Mouse (Mus musculus) liver, embryonic 12.5 days (tissue): Measurements from ENCODE around the gene Bscl2. TPM values are rescaled to one million over a fixed set of nuclear protein-coding genes. Genes with fewer than 3 reads are reported as not detected.
"Not testable (repeated sequence)": the region's sequence is repeated elsewhere in the genome, so short reads cannot be mapped to it uniquely, and the experiment has no call there.

Source experiments
- ATAC-seq: fragments of 200-750 bp; cut with Nextera tagmentation; 2 replicates; pipeline ENCODE4 v1.8.0; 2017; ENCODE audit warnings: moderate number of reproducible peaks, mild to moderate bottlenecking, moderate library complexity
- H3K27ac ChIP-seq: fragments of 300-500 bp; sonication (generic); 2 replicates; pipeline ENCODE4 v1.5.1; 2016; ENCODE audit warnings: mild to moderate bottlenecking
- H3K27me3 ChIP-seq: fragments of 300-500 bp; sonication (generic); replicated peaks from 2 replicates; pipeline ENCODE4 v1.6.1; 2016; ENCODE audit warnings: mild to moderate bottlenecking, moderate library complexity
- H3K36me3 ChIP-seq: fragments of 300-500 bp; sonication (generic); 2 replicates; pipeline ENCODE4 v1.6.1; 2016; ENCODE audit warnings: mild to moderate bottlenecking, moderate library complexity
- H3K4me1 ChIP-seq: fragments of 300-500 bp; sonication (generic); 2 replicates; pipeline ENCODE4 v1.6.1; 2016
- H3K4me2 ChIP-seq: fragments of 300-500 bp; sonication (generic); 2 replicates; pipeline ENCODE4 v1.6.1; 2016; ENCODE audit warnings: mild to moderate bottlenecking, moderate library complexity
- H3K4me3 ChIP-seq: fragments of 300-500 bp; sonication (generic); 2 replicates; pipeline ENCODE4 v1.5.1; 2016; ENCODE audit warnings: mild to moderate bottlenecking, moderate library complexity
- H3K9ac ChIP-seq: fragments of 300-500 bp; sonication (generic); 2 replicates; pipeline ENCODE4 v1.6.1; 2016; ENCODE audit warnings: mild to moderate bottlenecking, moderate library complexity
- H3K9me3 ChIP-seq: fragments of 300-500 bp; sonication (generic); replicated peaks from 2 replicates; pipeline ENCODE4 v1.6.1; 2016; ENCODE audit warnings: mild to moderate bottlenecking, moderate library complexity
- WGBS: fragments of 180-500 bp; shearing (Covaris S2); methylation state at CpG from one replicate; pipeline ENCODE4 v1.1.7; 2016; ENCODE audit not compliant: insufficient replicate concordance; 5-methylcytosine and 5-hydroxymethylcytosine counted together
- polyA plus RNA-seq: library from polyadenylated mRNA; unstranded; fragments of >200 nt; fragmentation: Nextera tagmentation; extraction: Ambion mirVana; gene quantifications from 2 replicates; pipeline ENCODE4 v1.2.1, GENCODE M21; 2016

Gene Bscl2
- polyA plus RNA-seq, 1 experiment from 2014 or later = 45.2 TPM

- Histone ChIP-seq H3K9ac (no peak overlapping the region), H3K27me3 (0 out of 2 replicates have a peak, but pooled peaks cover 7% of the 10 kb centered on the region), H3K4me1 (peaks cover 2% of the 10 kb centered on the region; the same call in 1 of the 2 replicates), H3K27ac (no peak overlapping the region), H3K4me3 (no peak overlapping the region), H3K4me2 (no peak overlapping the region), H3K9me3 (no peaks in the 10 kb centered on the region), H3K36me3 (peaks cover 14% of the 10 kb centered on the region)
- ATAC-seq = no peak
- WGBS = 49% methylated on average over 10 of the region's 10 CpGs
Measured at GRCm38 (mm10) chr19:8852236-8852928, 15.1 kb downstream of the Bscl2 start.

DNA sequence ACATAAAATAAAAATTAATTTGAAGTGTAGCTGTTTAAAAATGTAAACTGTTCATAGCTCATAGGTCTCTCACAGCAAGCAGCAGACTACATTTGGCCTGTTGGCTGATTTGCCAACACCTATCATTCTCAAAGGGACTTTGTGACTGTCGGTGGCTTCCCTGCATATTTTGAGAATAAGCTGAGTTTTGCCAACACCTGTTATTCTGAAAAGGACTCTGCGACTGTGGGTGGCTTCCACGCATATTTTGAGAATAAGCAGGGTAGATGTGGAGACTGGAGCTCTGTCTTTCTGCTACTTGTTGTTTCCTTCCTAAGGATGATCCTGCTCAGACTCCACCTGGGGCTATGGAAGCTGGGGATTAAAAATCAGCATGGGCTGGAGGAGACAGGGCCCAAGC, 15.8 kb downstream of the Bscl2 start:
- Histone ChIP-seq H3K4me1 (peaks cover 2% of the 10 kb centered on the region; the same call in 1 of the 2 replicates), H3K9ac (no peak overlapping the region), H3K9me3 (no peaks in the 10 kb centered on the region), H3K36me3 (peaks cover 7% of the 10 kb centered on the region), H3K4me2 (no peak overlapping the region), H3K27me3 (0 out of 2 replicates have a peak, but pooled peaks cover 7% of the 10 kb centered on the region), H3K4me3 (no peak overlapping the region), H3K27ac (no peak overlapping the region)
- WGBS = 71% methylated on average over 3 of the region's 3 CpGs
- ATAC-seq = no peak

GRCm38 (mm10) chr19:8857689-8858088, 20.4 kb downstream of the Bscl2 start:
- no peaks in the 10 kb centered on the region for H3K4me1 ChIP-seq
- H3K4me3 ChIP-seq = no peak overlapping the region
- H3K36me3 ChIP-seq = no peaks in the 10 kb centered on the region
- no peak overlapping the region for H3K4me2 ChIP-seq
- no peaks in the 10 kb centered on the region for H3K9me3 ChIP-seq
- 24% methylated on average over 4 of the region's 4 CpGs for WGBS
- no peak overlapping the region for H3K9ac ChIP-seq
- H3K27ac ChIP-seq = no peak overlapping the region
- no peak for ATAC-seq
- H3K27me3 ChIP-seq = 0 out of 2 replicates have a peak, but pooled peaks cover 3% of the 10 kb centered on the region

GRCm38 (mm10) chr19:8859018-8859417, 21.8 kb downstream of the Bscl2 start:
- WGBS = 7% methylated on average over 1 of the region's 1 CpGs
- H3K9ac ChIP-seq = no peak overlapping the region
- no peaks in the 10 kb centered on the region for H3K9me3 ChIP-seq
- H3K27ac ChIP-seq = no peak overlapping the region
- ATAC-seq = peak; percentile 42; the same call in 1 of the 2 replicates
- 0 out of 2 replicates have a peak, but pooled peaks cover 3% of the 10 kb centered on the region for H3K27me3 ChIP-seq
- H3K36me3 ChIP-seq = no peaks in the 10 kb centered on the region
- H3K4me1 ChIP-seq = no peaks in the 10 kb centered on the region
- no peak overlapping the region for H3K4me2 ChIP-seq
- H3K4me3 ChIP-seq = no peak overlapping the region

- Histone ChIP-seq H3K36me3 (no peaks in the 10 kb centered on the region), H3K4me2 (no peak overlapping the region), H3K27me3 (no peaks in the 10 kb centered on the region), H3K9me3 (no peaks in the 10 kb centered on the region), H3K27ac (no peak overlapping the region), H3K9ac (no peak overlapping the region), H3K4me3 (no peak overlapping the region), H3K4me1 (peaks cover 8% of the 10 kb centered on the region; the same call in 1 of the 2 replicates)
- ATAC-seq = no peak
- 69% methylated on average over 6 of the region's 6 CpGs for WGBS
Measured at GRCm38 (mm10) chr19:8864265-8864664, 27.0 kb downstream of the Bscl2 start.

- WGBS = 67% methylated on average over 3 of the region's 3 CpGs
- H3K27ac ChIP-seq = peak overlapping the region; percentile 86
- H3K27me3 ChIP-seq, ATAC-seq, H3K9me3 ChIP-seq: not testable (repeated sequence)
- H3K36me3 ChIP-seq = peaks cover 23% of the 10 kb centered on the region
- peaks cover 40% of the 10 kb centered on the region for H3K4me1 ChIP-seq
- peak overlapping the region; percentile 78 for H3K4me3 ChIP-seq
- H3K9ac ChIP-seq = peak overlapping the region; percentile 91
- H3K4me2 ChIP-seq = peak overlapping the region; percentile 84
Measured at GRCm38 (mm10) chr19:8870381-8870780, 33.1 kb downstream of the Bscl2 start.

- peak; percentile 22 for ATAC-seq
- Histone ChIP-seq H3K4me3 (peak overlapping the region; percentile 78), H3K4me2 (peak overlapping the region; percentile 84), H3K4me1 (peaks cover 40% of the 10 kb centered on the region), H3K9ac (peak overlapping the region; percentile 91), H3K27me3 (no peaks in the 10 kb centered on the region), H3K9me3 (no peaks in the 10 kb centered on the region), H3K36me3 (peaks cover 28% of the 10 kb centered on the region), H3K27ac (peak overlapping the region; percentile 86)
- 27% methylated on average over 9 of the region's 9 CpGs for WGBS
Measured at GRCm38 (mm10) chr19:8870838-8871237, 33.6 kb downstream of the Bscl2 start.

- peaks cover 35% of the 10 kb centered on the region for H3K36me3 ChIP-seq
- peak within 1 kb of the TSS; percentile 84 for H3K4me2 ChIP-seq
- H3K27me3 ChIP-seq = no peaks in the 10 kb centered on the region
- H3K4me1 ChIP-seq = peaks cover 40% of the 10 kb centered on the region
- ATAC-seq = peak; percentile 96
- no peaks in the 10 kb centered on the region for H3K9me3 ChIP-seq
- H3K9ac ChIP-seq = peak within 1 kb of the TSS; percentile 91
- peak within 1 kb of the TSS; percentile 78 for H3K4me3 ChIP-seq
- peak within 1 kb of the TSS; percentile 86 for H3K27ac ChIP-seq
- under 1% methylated on average over 59 of the region's 59 CpGs for WGBS
Measured at GRCm38 (mm10) chr19:8871267-8872186, 34.3 kb downstream of the Bscl2 start, which contains the start of gene Ubxn1. Ubxn1 (plus strand) TSS chr19:8871496.

DNA sequence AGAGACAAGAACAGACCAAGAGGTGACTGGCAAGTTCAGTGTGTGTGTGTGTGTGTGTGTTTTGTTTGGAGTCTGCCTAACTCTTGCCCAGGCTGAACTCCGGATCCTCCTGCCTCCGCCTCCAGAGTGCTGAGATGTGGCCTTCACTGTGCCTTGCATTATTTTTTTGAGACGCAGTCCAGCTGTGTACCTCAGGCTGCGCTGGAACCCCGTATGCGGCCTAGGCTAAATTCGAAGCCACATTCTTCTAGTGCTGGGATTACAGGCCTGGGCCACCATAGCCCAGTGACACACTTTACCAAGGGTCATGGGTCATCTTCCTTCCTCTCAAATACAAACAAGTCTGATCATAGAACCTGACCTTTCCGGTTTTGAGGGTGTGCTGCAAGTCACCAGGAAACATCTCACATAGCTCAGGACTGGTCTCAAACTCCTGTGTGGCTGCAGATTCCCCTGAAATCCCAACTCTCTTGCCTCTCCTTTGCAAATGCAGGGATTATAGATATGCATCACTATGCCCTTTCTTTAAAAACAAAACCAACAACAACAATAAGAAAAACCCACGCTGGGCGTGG, 35.1 kb downstream of the Bscl2 start:
- Histone ChIP-seq H3K4me2 (peak overlapping the region; percentile 84), H3K27me3 (no peaks in the 10 kb centered on the region), H3K4me1 (peaks cover 40% of the 10 kb centered on the region), H3K36me3 (peaks cover 42% of the 10 kb centered on the region), H3K9me3 (no peaks in the 10 kb centered on the region), H3K9ac (peak overlapping the region; percentile 91), H3K4me3 (peak overlapping the region; percentile 78), H3K27ac (peak overlapping the region; percentile 86)
- no peak for ATAC-seq
- 60% methylated on average over 10 of the region's 10 CpGs for WGBS

- H3K9ac ChIP-seq = peak overlapping the region; percentile 24; the same call in 1 of the 2 replicates
- H3K4me2 ChIP-seq = no peak overlapping the region
- H3K4me3 ChIP-seq = no peak overlapping the region
- H3K4me1 ChIP-seq = peaks cover 44% of the 10 kb centered on the region
- WGBS = 88% methylated on average over 7 of the region's 7 CpGs
- H3K9me3 ChIP-seq = no peaks in the 10 kb centered on the region
- H3K27ac ChIP-seq = 0 out of 2 replicates have a peak overlapping the region, but pooled peaks have one; percentile 41
- no peak for ATAC-seq
- H3K27me3 ChIP-seq = no peaks in the 10 kb centered on the region
- H3K36me3 ChIP-seq = peaks cover 57% of the 10 kb centered on the region
Measured at GRCm38 (mm10) chr19:8875031-8875430, 37.8 kb downstream of the Bscl2 start.

GRCm38 (mm10) chr19:8880311-8881033, 43.2 kb downstream of the Bscl2 start, which contains the start of gene Uqcc3:
Uqcc3 (minus strand) TSS chr19:8880923.
- Histone ChIP-seq H3K4me2 (peak within 1 kb of the TSS; percentile 86), H3K4me3 (peak within 1 kb of the TSS; percentile 85), H3K36me3 (peaks cover 32% of the 10 kb centered on the region), H3K27me3 (no peaks in the 10 kb centered on the region), H3K9me3 (no peaks in the 10 kb centered on the region), H3K4me1 (peaks cover 21% of the 10 kb centered on the region), H3K9ac (peak within 1 kb of the TSS; percentile 86), H3K27ac (peak within 1 kb of the TSS; percentile 75)
- peak; percentile 94 for ATAC-seq
- WGBS = under 1% methylated on average over 42 of the region's 42 CpGs
